Mouse (Mus musculus) thymus, postnatal 10 days (tissue): ENCODE data around the gene Cpne2.

Source experiments
- DNase-seq, 2 experiments: peaks; one replicate each; pipeline ENCODE4 v3.0.0; 2021; ENCODE audit warnings: low spot score in 2 of 2

Gene Cpne2

DNA sequence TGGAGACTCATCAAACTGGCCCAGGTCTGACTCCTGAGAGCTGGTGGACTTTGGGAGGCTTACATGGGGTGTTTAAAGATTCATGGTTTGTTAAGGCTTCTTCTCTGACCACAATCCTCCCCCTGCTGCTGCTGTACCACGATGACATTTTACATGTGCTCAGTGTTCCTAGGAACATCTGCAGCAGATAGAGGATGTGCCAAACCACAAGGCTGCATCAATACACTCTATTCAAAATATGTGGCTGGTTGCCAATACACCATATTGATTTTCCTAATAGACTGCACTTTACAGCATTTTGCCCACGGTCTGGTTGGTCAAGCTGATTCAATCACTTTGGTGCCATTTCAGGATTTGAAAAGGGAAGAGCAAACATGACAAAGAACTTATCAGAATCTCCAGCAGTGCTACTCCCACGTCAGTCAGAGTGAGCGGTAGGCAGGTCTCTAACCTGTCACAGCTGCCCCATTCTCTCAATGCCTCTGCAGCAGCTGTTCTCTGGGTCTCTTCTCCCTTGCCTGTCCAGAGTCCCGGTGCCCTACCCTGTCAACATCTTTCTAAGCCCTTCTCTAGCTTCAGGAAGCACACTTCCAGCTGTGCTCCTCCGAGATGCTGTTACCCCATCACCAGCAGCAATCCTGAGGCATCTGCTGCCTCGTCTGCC lies 49.2 kb downstream of the Cpne2 start:
- DNase-seq, result no peak

GRCm38 (mm10) chr8:94582569-94582968 lies 49.8 kb downstream of the Cpne2 start:
- no peak for DNase-seq

DNA sequence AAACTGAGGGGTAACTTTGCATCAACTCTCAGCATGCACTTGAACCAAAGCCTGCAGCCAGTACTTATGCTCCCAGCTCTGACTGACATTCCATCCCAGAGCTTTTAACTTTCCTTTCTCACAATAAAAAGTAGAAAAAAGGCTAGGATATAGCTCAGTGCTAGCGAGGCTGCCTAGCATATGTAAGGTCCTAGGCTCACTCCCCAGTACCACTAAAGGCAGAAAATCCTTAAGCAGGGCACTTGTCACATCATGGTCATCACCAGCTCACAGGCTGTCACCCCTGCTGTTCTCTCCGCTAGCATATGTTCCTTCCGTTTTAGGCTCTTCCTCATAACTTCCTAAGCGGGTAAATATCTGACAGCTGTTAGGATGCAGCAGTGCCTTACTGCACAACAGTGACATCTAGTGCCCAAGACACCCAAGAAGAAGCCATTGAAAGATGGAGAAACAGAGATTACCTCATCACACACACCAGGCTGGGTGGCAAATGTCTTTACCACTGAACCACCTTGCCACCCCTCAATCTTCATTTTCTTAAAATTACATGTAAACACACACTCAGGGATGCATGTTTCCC lies 51.5 kb downstream of the Cpne2 start:
- no peak for DNase-seq

DNA sequence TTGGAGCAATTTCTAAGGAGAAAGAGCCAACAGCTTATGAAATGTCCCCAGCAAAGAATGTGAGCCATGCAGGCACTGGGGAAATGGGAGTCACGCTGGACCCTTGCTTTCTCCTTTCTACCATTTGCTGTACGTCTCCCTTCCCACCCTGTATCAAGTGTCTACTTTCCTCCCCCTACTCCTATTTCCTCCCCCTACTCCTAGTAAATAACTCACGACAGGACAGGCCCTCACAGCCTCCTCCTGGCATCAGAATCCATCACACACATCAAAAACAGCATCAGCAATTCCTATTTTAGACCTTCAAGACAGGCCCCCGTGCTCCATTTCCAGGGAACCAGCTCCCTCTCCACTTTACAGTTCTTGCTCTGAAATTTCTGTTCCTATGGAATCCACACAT lies 58.9 kb downstream of the Cpne2 start:
- DNase-seq, result no peak

DNA sequence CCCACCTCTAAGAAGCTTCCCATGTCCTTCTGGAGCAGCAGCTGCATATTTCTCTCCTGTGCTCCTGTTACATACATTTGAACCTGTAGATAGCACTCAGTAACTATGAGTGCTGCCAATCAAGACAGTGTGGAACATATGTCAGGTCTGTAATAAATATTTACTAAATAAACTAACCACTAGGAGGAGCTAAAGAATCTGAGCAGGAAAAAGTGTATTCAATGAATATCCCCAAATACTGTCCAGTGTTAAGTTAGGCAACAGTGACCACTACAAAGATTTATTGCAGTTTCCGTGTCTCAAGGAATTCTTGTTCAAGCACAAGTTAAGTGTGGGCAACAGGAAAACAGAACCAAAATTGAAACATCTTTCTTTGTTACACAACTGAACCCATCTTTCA lies 61.4 kb downstream of the Cpne2 start:
- DNase-seq, result no peak

DNA sequence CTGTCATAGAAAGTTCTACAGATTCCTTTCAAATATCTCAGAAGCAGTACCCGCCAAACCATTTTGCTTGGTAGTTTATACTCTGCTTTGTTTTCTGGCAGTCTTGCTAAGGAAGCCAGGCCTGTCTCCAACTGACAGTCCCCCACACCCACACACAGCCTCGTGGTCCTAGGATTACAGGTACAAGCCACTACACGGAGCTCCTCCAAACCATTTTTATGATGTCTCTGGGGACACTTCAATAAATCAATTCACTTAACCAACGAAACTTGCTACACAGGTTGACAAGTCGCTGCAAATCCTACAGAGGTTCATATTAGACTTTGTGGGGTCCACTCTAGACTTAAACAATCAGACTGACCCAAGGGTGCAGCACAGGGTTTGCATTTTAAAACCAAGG lies 67.7 kb downstream of the Cpne2 start:
- DNase-seq, result no peak

DNA sequence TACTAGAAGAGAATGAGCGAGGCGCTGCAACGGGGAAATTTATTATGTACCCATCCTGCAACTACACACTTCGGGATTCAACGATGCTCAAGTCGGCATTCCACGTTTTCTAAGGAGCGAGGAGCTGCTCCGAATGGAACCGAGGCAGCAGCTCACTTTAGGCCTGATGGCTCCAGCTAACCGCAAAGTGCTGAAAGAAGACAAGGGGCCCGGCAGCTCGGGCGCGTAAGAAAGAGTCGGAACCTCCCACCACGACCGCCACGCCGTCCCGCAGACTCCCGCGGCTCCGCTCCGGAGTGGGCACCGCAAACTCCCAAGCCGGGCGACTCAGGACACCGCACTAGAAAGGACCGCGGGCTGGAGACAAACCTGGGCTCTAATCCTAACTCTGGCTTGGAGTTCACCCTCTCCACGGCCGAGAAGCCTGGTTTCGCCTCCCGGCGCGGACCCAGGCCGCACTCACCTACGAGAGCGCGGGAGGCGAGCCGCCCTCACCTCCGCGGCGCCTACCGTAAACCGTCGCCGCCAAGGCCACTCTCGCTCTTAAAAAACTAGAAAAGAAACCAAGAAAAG lies 68.3 kb downstream of the Cpne2 start:
- peak; percentile 25 to 39 for DNase-seq

GRCm38 (mm10) chr8:94601607-94602385 lies 69.0 kb downstream of the Cpne2 start, which contains the start of the genes Rspry1 and Fam192a:
TSS of gene Rspry1 (plus strand) at chr8:94601937.
TSS of gene Fam192a (minus strand) at chr8:94601997.
- peak; percentile 100 for DNase-seq

GRCm38 (mm10) chr8:94602471-94603131 lies 69.8 kb downstream of the Cpne2 start:
- peak in 1 of 2 experiments; percentile 32 for DNase-seq

DNA sequence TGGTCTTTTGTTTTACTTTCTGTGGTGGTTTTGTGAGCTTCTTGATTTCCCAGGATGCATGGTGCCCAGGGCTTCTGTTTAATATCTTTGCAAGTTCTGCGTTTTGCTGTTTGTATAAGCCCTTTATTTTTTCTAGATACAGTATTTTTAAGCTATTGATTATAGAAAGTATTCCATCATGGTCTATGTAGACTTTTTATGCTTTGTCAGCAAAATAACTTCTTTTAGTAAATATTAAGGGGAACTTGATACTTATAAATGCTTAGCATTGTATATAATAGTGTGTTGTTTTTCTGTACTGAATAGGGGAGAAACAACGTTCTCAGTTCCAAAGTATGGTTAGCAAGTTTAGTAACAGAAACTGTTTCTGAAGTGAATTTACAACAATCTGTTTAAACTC lies 71.2 kb downstream of the Cpne2 start:
- DNase-seq, result no peak

- DNase-seq, result no peak
Observed at GRCm38 (mm10) chr8:94607064-94607463, 74.3 kb downstream of the Cpne2 start.
